Mouse (Mus musculus) bone marrow macrophage, adult 2 months (primary cell): Measurements from ENCODE around the gene Nckap1l. TPM values are rescaled to one million over a fixed set of nuclear protein-coding genes. Genes with fewer than 3 reads are reported as not detected.

ENCODE experiments used
- H3K27ac ChIP-seq: 2 replicates; pipeline ENCODE4 v1.5.1; 2012; ENCODE audit warnings: low read depth, low read length; ENCODE audit not compliant: insufficient read depth
- H3K4me1 ChIP-seq: 2 replicates; pipeline ENCODE4 v1.6.1; 2012; ENCODE audit warnings: low read length; ENCODE audit not compliant: control insufficient read depth, insufficient read depth
- H3K4me3 ChIP-seq: 2 replicates; pipeline ENCODE4 v1.5.1; 2012; ENCODE audit warnings: mild to moderate bottlenecking, low read length, moderate library complexity; ENCODE audit not compliant: insufficient read depth
- CTCF ChIP-seq: IDR thresholded peaks from 2 replicates; pipeline ENCODE4 v1.5.1; 2012; ENCODE audit warnings: low read depth, mild to moderate bottlenecking, low read length, moderate library complexity
- POLR2A ChIP-seq: IDR thresholded peaks from 2 replicates; pipeline ENCODE4 v1.6.1; 2012; ENCODE audit warnings: mild to moderate bottlenecking, low read depth, low read length, borderline replicate concordance
- polyA plus RNA-seq: library from polyadenylated mRNA; stranded (reverse); fragments of >200 nt; gene quantifications from 2 replicates; pipeline ENCODE4 v1.2.4, GENCODE M21; 2012; ENCODE audit not compliant: missing spikeins, insufficient read depth, insufficient read length

Gene Nckap1l
- polyA plus RNA-seq, 1 experiment, result 354 TPM

DNA sequence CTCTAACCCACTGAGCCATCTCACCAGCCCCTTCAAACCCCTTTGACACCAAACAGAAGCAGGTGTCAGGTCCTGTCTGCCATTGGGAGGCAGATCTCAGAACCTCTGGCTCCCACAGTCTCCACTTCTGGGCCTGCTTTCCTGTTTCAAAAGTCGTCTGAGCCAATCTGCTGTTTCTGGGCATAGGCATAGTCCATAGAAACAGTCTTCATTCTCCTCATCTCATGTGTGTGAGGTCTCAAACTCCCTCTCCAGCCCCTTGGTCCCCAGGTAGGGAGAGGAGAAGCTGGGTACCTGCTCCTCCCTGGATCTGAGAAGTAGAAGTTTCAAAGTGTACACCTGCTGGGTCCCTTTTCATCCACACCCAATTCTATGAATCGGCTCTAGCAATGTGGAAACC lies 82.9 kb downstream of the Nckap1l start:
- H3K4me1 ChIP-seq, result no peaks in the 10 kb centered on the region; the same call in 1 of the 2 replicates
- no peak overlapping the region for H3K27ac ChIP-seq
- H3K4me3 ChIP-seq, result no peak overlapping the region
- TF ChIP-seq POLR2A, result no peak
- TF ChIP-seq CTCF, result no peak

- peak overlapping the region; percentile 46 for H3K4me3 ChIP-seq
- no peaks in the 10 kb centered on the region; the same call in 1 of the 2 replicates for H3K4me1 ChIP-seq
- TF ChIP-seq CTCF (no peak), POLR2A (no peak)
- H3K27ac ChIP-seq, result no peak overlapping the region
These were observed 83.6 kb downstream of the Nckap1l start for GRCm38 (mm10) chr15:103537011-103537821.

GRCm38 (mm10) chr15:103537822-103538213 lies 84.2 kb downstream of the Nckap1l start, which contains the start of gene Ppp1r1a:
Gene Ppp1r1a, minus strand, starts transcription at chr15:103538003.
- TF ChIP-seq POLR2A (no peak), CTCF (no peak)
- H3K4me1 ChIP-seq, result no peaks in the 10 kb centered on the region; the same call in 1 of the 2 replicates
- peak within 1 kb of the TSS; percentile 46 for H3K4me3 ChIP-seq
- H3K27ac ChIP-seq, result no peak within 1 kb of the TSS

DNA sequence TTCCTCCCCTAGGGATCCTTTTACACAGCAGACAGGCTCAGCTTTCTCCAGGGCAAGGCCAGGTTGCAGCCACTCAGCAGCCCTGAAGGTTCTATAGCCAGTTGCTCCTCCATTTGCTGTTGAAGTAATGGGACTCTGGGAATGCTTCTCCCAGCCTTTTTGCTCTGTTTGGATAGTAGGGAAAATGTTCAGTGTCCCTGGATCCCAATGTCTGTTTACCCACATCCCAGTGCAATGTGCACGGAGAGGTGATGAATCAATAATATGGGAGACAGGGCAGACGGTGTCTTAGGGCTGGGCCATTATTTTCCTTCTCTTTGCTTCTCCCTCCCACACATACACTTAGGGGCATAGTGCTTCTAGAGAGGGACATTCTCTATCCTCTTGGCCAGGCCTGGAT lies 85.7 kb downstream of the Nckap1l start:
- Histone ChIP-seq H3K27ac (no peak overlapping the region), H3K4me1 (no peaks in the 10 kb centered on the region; the same call in 1 of the 2 replicates), H3K4me3 (no peak overlapping the region)
- TF ChIP-seq POLR2A, result no peak
- TF ChIP-seq CTCF, result no peak

DNA sequence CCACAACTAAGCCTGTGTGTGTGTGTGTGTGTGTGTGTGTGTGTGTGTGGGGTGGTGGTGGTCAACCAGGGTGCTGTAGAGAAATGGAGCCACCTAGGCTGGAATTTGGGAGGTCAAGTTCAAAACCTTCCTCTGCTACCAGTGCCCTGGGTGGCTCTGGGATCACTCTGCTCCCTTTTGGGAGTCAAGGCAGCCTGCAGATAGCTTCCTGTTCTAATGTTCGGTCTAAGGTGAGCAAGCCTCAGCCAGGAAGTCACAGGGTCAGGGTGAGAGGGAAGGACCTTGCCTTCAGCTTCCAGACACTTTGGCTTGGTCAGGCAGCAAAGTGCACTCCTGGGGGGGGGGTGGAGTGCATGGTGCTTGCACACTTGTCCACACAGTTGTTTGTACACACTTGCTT lies 87.1 kb downstream of the Nckap1l start:
- no peak overlapping the region for H3K27ac ChIP-seq
- no peak overlapping the region for H3K4me3 ChIP-seq
- peaks cover under 1% of the 10 kb centered on the region; the same call in 1 of the 2 replicates for H3K4me1 ChIP-seq
- TF ChIP-seq CTCF (no peak), POLR2A (no peak)

DNA sequence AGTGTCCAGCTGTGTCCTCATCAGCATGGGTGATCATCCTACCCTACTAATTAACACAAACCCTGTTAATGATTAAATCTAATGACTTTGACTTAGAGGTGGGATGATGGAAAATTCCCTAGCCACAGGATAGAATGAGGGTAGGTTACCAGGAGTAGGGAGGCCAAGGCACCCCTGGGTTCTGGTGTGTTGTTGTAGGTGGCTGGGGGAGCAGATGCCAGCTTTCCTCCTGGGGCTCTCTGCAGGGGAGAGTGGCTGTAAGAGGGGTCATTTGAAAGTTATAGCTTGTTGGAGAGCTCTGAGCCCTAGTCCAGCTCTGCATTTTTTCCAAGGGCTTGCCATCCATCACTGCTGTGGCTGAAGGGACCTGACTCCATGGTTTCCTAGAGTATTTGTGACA lies 88.9 kb downstream of the Nckap1l start:
- peaks cover 2% of the 10 kb centered on the region for H3K4me1 ChIP-seq
- H3K4me3 ChIP-seq, result no peak overlapping the region
- no peak overlapping the region for H3K27ac ChIP-seq
- TF ChIP-seq POLR2A (no peak), CTCF (no peak)

GRCm38 (mm10) chr15:103547983-103548382 lies 94.4 kb downstream of the Nckap1l start:
- TF ChIP-seq CTCF (no peak), POLR2A (no peak)
- no peak overlapping the region for H3K27ac ChIP-seq
- peaks cover 30% of the 10 kb centered on the region for H3K4me1 ChIP-seq
- H3K4me3 ChIP-seq, result no peak overlapping the region

Other genes with a start within 250 kb of the Nckap1l start
- 33.5 and 37.2 TPM in 2 replicates for gene Cbx5, start 214.0 kb upstream of the Nckap1l start, polyA plus RNA-seq
- gene Hnrnpa1, start 213.4 kb upstream of the Nckap1l start, polyA plus RNA-seq, result 154 and 160 TPM in 2 replicates
- 0.88 and 1.7 TPM in 2 replicates for gene Nfe2, start 195.4 kb upstream of the Nckap1l start, polyA plus RNA-seq
- 129 and 132 TPM in 2 replicates for gene Copz1, start 181.1 kb upstream of the Nckap1l start, polyA plus RNA-seq
- 1.4 and 2.7 TPM in 2 replicates for gene Gpr84, start 143.2 kb upstream of the Nckap1l start, polyA plus RNA-seq
- gene Zfp385a, start 113.7 kb upstream of the Nckap1l start, polyA plus RNA-seq, result 73.0 and 86.1 TPM in 2 replicates
- 34.0 and 37.3 TPM in 2 replicates for gene Itga5, start 87.0 kb upstream of the Nckap1l start, polyA plus RNA-seq
- not detected in 2 replicates for gene Gtsf1, start 23.3 kb upstream of the Nckap1l start, polyA plus RNA-seq
- not detected in 2 replicates for gene Gtsf2, start 5.3 kb upstream of the Nckap1l start, polyA plus RNA-seq
- 49.4 and 63.6 TPM in 2 replicates for gene Pde1b, start 49.2 kb downstream of the Nckap1l start, polyA plus RNA-seq
- not detected in 2 replicates for gene Ppp1r1a, start 84.2 kb downstream of the Nckap1l start, polyA plus RNA-seq
- not detected in 2 replicates for gene Glycam1, start 111.3 kb downstream of the Nckap1l start, polyA plus RNA-seq